Mouse (Mus musculus) left cerebral cortex, postnatal 25 days (tissue): ENCODE measurements at regions not wholly inside any gene's neighbourhood (a gene's known extent, or its start where the extent isn't known, plus 50 kb on each side); places are given as distances from the start of the nearest gene placed in this dataset.

Experiments
- DNase-seq, 2 experiments: peaks; one replicate each; pipeline ENCODE4 v3.0.0; 2022; ENCODE audit warnings: low spot score in 2 of 2, mixed read lengths in 1 of 2
- intact Hi-C: fragments of 180-260 bp; cut with DNase I; formaldehyde crosslinking; loops from one replicate; pipeline ENCODE4 v1.15.1; 2025

GRCm38 (mm10) chr16:47081896-47082295 lies 583.6 kb upstream of the Nectin3 start:
- intact Hi-C loops = no loop called here
- no peak for DNase-seq

DNA sequence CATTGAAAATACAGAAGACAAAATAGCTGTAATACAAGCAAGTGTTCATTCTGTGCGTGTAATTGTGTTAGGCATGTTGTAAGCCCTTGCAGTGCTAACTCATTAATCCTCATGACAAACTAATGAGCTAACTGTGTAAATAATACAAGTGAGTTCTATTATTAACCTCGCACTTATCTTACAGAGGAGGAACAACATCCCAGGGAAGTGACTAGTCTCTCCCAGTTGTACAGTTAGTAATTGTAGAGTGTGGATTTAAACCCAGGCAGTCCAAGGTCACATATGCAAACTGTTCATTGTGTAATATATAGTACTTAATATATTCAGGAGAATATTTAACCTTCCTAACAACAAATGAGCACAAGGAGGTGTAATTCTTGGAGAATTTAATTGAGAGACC lies 582.0 kb upstream of the Nectin3 start:
- DNase-seq = no peak
- intact Hi-C loops = no loop called here

DNA sequence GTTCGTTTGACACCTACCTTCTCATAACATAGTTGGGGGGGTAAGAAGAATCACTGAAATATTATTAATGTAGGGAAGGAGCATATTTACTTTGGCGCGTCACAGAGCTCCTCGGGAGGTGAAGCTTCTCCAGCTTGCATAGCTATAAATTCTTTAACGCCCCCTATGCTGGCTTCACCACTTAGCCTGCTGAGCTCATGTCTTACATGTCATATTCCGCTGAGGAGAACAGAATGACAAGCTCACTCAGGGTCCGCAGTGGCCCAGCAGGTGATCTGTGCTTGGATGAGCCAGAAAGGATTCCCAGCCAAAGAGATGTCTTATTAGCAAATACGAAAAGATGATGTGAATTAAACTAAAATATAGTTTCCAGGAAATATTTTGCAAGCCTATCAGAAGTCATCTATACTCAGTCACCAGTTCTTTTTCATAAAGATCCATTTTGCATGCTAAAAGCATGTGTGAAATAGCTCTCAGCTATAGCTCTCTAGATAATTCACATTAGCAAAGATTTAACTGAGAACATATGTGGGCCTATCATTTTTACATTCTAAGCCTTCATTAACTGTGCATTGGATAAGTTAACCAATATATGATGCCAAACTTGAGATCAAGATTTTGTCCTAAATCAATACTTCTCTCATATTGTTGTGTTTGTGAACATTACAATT lies 561.1 kb upstream of the Nectin3 start:
- intact Hi-C loops = no loop called here
- no peak for DNase-seq

DNA sequence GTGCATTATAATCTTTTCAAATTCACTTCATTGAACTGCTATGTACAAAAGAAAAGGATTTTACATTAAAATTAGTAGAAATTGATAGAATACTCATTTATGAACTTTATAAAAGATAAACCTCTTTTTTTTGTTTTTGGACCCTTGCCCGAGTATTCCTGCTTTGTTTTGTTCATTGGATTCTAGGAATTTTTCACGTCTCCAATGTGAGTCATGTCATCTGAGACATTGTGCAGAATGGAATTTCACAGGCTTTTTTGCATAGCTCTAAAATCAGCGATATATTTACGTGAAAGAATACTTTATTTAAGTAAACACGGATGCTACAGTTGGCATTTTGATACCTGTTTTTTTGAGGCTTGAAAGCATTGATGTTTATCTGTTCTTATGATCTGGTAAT lies 560.5 kb upstream of the Nectin3 start:
- DNase-seq = no peak
- intact Hi-C loops = no loop called here

- intact Hi-C loops = loop anchor here (5.0 kb wide), 1 partner anchor 69 kb away; no protein-coding TSS in a partner anchor
- DNase-seq = peak; percentile 4 to 90
Measured at GRCm38 (mm10) chr16:47025971-47026370, 527.6 kb upstream of the Nectin3 start.

DNA sequence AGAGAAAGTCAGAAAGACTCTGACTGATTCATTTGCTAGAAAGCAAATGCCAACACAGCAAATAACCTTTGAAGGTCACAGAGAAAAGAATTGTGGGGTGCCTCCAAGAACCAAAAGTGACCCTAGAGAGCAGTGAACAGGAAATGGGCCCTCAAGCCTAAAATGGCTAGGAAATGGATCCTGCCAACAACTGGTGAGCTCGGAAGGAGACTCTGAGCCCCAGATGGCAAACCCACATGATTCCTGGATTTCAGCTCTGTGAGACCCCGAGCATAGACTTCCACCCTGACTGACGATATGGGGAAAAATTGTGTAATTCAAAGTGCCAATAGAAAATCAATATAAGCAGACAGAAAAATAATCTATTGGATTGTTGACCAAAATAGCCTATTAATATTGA lies 519.2 kb upstream of the Nectin3 start:
- intact Hi-C loops = no loop called here
- DNase-seq = no peak

- intact Hi-C loops = no loop called here
- no peak for DNase-seq
Measured at GRCm38 (mm10) chr16:46982910-46983600, 484.7 kb upstream of the Nectin3 start.

- intact Hi-C loops = no loop called here
Measured at GRCm38 (mm10) chr16:46982272-46982909, 484.1 kb upstream of the Nectin3 start.

GRCm38 (mm10) chr16:46965741-46966140 lies 467.4 kb upstream of the Nectin3 start:
- intact Hi-C loops = loop anchor here (5.0 kb wide), 1 partner anchor 468 kb away; the partner anchor contains the start of gene Nectin3
- DNase-seq = peak in 1 of 2 experiments; percentile 51

More at GRCm38 (mm10) chr16:46982272-46982909, 484.1 kb upstream of the Nectin3 start:
- no peak for DNase-seq

- intact Hi-C loops = loop anchor here (5.0 kb wide), 1 partner anchor 70 kb away; no protein-coding TSS in a partner anchor
Measured at GRCm38 (mm10) chr16:46956990-46957389, 458.7 kb upstream of the Nectin3 start.

GRCm38 (mm10) chr16:46926060-46926459 lies 427.7 kb upstream of the Nectin3 start:
- intact Hi-C loops = no loop called here
- no peak for DNase-seq

More at GRCm38 (mm10) chr16:46956990-46957389, 458.7 kb upstream of the Nectin3 start:
- peak; percentile 9 to 90 for DNase-seq

DNA sequence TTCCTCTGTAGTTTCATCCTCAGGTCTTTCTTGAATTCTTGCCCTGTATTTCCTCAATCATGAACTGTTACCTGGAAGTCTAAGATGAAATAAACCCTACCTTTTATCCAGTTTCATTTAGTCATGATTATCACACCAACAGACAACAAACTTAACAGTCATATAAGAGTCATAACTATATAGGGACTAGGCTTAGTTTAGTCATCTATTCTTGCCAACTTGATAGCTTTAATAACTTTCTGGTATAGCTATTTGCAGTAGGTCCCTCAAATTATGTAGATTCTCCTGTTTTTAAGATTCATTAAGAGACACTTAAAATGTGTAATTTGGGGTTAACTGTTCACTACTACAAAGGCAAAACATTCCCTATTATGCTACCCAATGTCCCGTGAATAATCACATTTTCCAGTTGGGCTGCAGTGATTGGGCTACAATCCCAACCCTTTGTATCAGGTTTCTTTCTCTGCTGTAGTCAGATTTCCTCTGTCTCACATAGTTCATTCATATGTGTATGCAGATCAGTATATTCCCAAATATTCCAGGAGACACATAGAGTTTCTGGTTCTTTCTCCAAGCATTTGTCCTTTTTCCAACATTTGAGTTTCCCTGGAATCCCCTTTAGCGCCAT lies 396.4 kb upstream of the Nectin3 start:
- DNase-seq = no peak
- intact Hi-C loops = no loop called here

DNA sequence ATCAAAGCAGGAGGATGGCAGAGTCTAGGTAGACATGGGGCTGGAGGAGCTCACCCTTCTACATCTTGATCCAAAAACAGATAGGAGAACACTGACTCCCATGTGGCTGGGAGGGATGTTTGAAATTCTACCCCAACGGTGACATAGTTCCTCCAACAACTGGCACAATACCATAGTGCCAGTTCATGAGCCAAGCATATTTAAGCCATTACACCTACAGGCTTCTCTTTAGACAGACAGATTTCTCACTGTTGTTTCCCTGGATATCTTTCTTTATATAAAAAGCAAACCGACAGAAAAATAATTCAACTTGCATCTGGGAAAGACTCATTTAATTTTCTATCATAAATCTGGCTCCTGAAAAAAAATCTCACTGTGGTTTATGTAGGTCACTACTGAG lies 380.4 kb upstream of the Nectin3 start:
- intact Hi-C loops = no loop called here
- peak in 1 of 2 experiments; percentile 36 for DNase-seq

DNA sequence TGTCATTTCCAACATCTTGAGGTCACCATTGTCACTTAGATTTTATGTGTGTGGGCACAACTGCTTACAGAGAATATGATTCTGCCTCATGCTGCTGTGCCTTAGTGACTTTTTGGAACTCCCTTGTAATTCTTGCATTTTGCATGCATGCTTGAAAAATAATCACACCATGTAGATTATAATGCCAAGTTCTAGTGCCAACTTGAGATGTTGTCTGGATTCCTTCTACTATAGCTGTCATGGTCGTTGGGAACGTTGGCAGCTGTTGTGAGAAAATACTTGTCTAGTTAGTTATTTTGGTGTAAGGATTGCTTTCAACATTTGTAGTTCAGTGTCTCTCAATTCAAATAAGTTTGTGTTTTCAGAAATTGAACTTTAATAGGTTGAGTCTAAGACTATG lies 365.6 kb upstream of the Nectin3 start:
- DNase-seq = peak in 1 of 2 experiments; percentile 26
- intact Hi-C loops = no loop called here

- intact Hi-C loops = no loop called here
- no peak for DNase-seq
Measured at GRCm38 (mm10) chr16:46849534-46849933, 351.2 kb upstream of the Nectin3 start.

DNA sequence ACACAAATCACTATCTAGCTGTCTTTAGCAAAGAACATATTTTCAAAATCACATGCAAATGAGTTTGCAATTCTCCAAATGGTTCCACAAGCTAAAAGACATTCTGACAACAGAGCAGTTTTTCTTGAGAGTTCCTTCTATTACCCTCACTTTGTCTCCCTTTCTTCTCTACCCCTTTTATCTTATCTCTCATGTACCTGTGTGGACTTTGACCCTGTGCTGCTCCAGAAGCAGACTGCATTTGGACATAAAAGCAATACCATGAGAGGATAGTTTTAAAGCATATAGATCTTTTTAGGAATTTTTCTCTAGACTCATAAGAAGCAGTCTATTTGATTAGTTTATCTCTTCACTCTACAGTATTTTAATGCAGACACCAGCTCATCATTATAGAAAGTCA lies 350.4 kb upstream of the Nectin3 start:
- DNase-seq = no peak
- intact Hi-C loops = no loop called here

- DNase-seq = no peak
- intact Hi-C loops = no loop called here
Measured at GRCm38 (mm10) chr16:46847707-46848356, 349.5 kb upstream of the Nectin3 start.

- intact Hi-C loops = no loop called here
- no peak for DNase-seq
Measured at GRCm38 (mm10) chr16:46841179-46841578, 342.9 kb upstream of the Nectin3 start.

DNA sequence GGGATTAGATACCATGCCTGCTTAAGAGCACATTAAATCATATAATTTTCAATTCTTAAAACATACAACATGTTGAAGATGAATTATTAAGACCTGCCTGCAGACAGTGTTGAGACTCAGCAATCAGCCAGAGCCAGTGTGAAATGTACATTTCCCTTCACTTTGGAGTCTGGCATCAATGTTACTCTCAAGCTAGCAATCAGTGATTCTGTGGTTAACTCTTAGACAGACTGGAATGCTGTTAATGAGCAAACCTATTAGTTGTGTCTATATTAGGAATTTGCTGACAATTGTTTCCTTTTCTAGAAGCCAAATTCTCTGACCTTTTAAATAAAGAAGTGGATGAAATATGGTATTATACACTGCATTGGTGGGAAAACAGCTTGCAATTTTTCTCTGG lies 342.4 kb upstream of the Nectin3 start:
- intact Hi-C loops = no loop called here
- DNase-seq = no peak

DNA sequence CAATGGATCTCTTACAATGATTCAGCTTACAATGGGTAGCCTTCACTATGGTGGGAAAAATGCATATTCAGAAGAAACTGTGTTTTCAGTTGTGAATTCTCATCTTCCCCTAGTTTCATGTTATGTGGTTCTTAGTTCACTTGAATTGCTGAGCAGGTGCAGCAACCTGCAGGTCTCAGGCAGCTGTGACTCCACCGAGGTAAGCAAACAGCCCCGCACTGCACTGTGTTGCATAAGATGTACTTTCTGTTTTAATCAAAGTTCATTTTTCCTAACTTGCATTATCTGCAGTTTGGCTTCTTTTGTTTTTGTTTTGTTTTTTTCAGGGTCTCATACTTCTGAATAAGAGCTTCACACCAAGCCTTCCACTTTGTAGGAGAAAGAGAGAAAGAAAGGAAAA lies 326.8 kb upstream of the Nectin3 start:
- intact Hi-C loops = no loop called here
- no peak for DNase-seq
